Mouse (Mus musculus): ENCODE data around the gene Nrp2. TPM values are rescaled to one million over a fixed set of nuclear protein-coding genes. Genes with fewer than 3 reads are reported as not detected.

The Nrp2 gene
- total and polyA plus RNA-seq, 2 experiments from 2014 or later = 31.6 to 120 TPM

DNA sequence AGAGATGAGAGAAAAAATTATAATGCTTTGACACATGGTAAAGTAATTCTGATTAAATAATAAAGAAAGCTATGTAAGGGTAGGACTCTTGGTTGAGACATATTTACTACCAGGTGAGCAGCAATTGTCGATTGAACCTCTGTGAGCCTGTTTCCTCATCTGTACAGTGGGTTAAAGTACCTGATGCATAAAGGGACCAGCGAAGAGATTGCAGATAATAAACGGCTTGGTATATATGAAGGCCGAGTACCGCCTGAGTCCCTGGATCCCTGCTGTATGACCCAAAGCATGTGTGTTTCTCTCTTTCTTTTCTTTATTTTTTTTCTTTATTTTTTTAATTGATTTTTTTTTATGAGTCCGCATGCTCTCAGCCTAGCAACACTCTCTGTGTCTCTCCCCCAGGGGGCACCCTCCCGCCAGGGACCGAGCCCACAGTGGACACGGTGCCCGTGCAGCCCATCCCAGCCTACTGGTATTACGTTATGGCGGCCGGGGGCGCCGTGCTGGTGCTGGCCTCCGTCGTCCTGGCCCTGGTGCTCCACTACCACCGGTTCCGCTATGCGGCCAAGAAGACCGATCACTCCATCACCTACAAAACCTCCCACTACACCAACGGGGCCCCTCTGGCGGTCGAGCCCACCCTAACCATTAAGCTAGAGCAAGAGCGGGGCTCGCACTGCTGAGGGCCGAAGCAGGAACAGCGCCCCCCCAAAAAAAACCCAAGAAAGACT is 92.4 kb downstream of the Nrp2 start:
- ATAC-seq = peak; percentile 82
- Histone ChIP-seq H3K4me1 (ENCODE audit: insufficient read depth) (no peaks in the 10 kb centered on the region), H3K27me3 (ENCODE audit: insufficient read depth, low read length) (no peaks in the 10 kb centered on the region), H3K4me3 (ENCODE audit: low read depth, low read length) (peak overlapping the region; percentile 26), H3K4me2 (ENCODE audit: low read depth) (peak overlapping the region; percentile 49), H3K9me3 (ENCODE audit: low read length) (no peaks in the 10 kb centered on the region), H3K27ac (ENCODE audit: low read depth, low read length) (no peak overlapping the region), H3K9ac (peak overlapping the region; percentile 37; the same call in 1 of the 2 replicates), H3K36me3 (ENCODE audit: insufficient read depth) (no peaks in the 10 kb centered on the region)
- DNase-seq = peak; percentile 56
- WGBS = 11% methylated on average over 28 of the region's 28 CpGs
- peak; percentile 48 for TF ChIP-seq CTCF (IDR thresholded peaks at IDR 0.05; ENCODE audit: low read depth)

DNA sequence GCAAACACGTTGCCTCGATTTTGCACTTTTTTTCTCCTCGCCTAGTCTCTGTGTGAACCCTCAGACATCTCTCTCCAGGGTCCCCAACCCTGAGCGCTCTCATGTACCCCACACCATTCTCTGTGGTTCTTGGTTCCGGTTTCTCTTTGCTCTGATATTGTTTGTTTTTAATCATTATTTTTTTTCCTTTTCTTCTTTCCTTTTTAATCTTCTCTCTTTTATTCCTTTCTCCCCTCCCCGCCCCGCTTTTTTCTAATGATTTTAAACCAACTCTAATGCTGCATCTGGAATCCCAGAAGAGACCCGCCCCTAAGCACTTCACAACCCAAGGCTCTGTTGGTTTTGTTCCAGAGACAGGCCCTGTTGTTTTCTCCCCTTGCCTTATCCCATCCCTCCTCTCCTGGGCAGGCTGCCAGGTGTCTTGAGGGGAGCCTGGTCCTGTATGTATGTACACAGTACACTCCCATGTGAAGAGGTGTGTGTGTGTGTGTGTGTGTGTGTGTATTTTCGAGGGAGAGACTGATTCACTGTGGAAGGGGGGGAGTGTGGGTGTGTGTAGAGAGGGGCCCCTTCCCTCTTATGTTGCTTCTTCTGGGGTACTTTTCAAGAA is 93.1 kb downstream of the Nrp2 start:
- Histone ChIP-seq H3K9me3 (ENCODE audit: low read length) (no peaks in the 10 kb centered on the region), H3K36me3 (ENCODE audit: insufficient read depth) (no peaks in the 10 kb centered on the region), H3K9ac (no peak overlapping the region), H3K27me3 (ENCODE audit: insufficient read depth, low read length) (no peaks in the 10 kb centered on the region), H3K4me3 (ENCODE audit: low read depth, low read length) (peak overlapping the region; percentile 26), H3K4me1 (ENCODE audit: insufficient read depth) (no peaks in the 10 kb centered on the region), H3K4me2 (ENCODE audit: low read depth) (peak overlapping the region; percentile 49), H3K27ac (ENCODE audit: low read depth, low read length) (no peak overlapping the region)
- no peak for DNase-seq
- 26% methylated on average over 9 of the region's 9 CpGs for WGBS
- no peak for ATAC-seq
- TF ChIP-seq CTCF (IDR thresholded peaks at IDR 0.05; ENCODE audit: low read depth) = no peak

DNA sequence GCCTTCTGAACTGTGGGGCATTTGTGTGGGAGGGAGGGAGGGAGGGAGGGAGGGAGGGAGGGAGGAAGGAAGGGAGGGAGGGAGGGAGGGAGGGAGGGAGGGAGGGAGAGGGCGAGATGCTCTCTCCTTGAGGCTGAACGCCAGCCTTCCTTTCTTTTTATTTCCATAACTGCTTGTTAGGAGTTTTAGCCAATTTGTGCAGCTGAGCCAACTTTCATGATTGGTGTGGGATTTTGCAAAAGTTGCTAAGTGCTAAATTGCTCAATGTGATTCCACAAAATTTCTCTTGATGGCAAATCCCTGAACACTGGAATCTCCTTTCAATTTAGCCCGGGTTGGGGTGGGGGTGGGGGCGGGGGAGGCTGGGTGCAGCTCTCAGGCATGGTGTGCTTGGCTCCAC is 96.3 kb downstream of the Nrp2 start:
- no peaks in the 10 kb centered on the region for H3K36me3 ChIP-seq (ENCODE audit: insufficient read depth)
- ATAC-seq (no peak), DNase-seq (no peak)
- no peaks in the 10 kb centered on the region for H3K27me3 ChIP-seq (ENCODE audit: insufficient read depth, low read length)
- no peak overlapping the region for H3K4me2 ChIP-seq (ENCODE audit: low read depth)
- TF ChIP-seq CTCF (IDR thresholded peaks at IDR 0.05; ENCODE audit: low read depth) = no peak
- H3K4me3 ChIP-seq (ENCODE audit: low read depth, low read length) = no peak overlapping the region
- H3K27ac ChIP-seq (ENCODE audit: low read depth, low read length) = no peak overlapping the region
- H3K9ac ChIP-seq = no peak overlapping the region
- H3K9me3 ChIP-seq (ENCODE audit: low read length) = no peaks in the 10 kb centered on the region
- no peaks in the 10 kb centered on the region for H3K4me1 ChIP-seq (ENCODE audit: insufficient read depth)
- 32% methylated on average over 4 of the region's 4 CpGs for WGBS

- WGBS = 91% methylated on average over 5 of the region's 5 CpGs
Measured at GRCm38 (mm10) chr1:62800351-62800750, 97.3 kb downstream of the Nrp2 start.

GRCm38 (mm10) chr1:62801429-62801828 is 98.3 kb downstream of the Nrp2 start:
- WGBS = 53% methylated on average over 4 of the region's 4 CpGs
- no peaks in the 10 kb centered on the region for H3K9me3 ChIP-seq (ENCODE audit: low read length)
- TF ChIP-seq CTCF (IDR thresholded peaks at IDR 0.05; ENCODE audit: low read depth) = no peak
- no peak overlapping the region for H3K4me2 ChIP-seq (ENCODE audit: low read depth)
- H3K27ac ChIP-seq (ENCODE audit: low read depth, low read length) = no peak overlapping the region
- H3K36me3 ChIP-seq (ENCODE audit: insufficient read depth) = no peaks in the 10 kb centered on the region
- H3K4me3 ChIP-seq (ENCODE audit: low read depth, low read length) = no peak overlapping the region
- H3K27me3 ChIP-seq (ENCODE audit: insufficient read depth, low read length) = no peaks in the 10 kb centered on the region
- ATAC-seq (no peak), DNase-seq (no peak)
- H3K9ac ChIP-seq = no peak overlapping the region
- no peaks in the 10 kb centered on the region for H3K4me1 ChIP-seq (ENCODE audit: insufficient read depth)

More at GRCm38 (mm10) chr1:62800351-62800750, 97.3 kb downstream of the Nrp2 start:
- Histone ChIP-seq H3K27ac (ENCODE audit: low read depth, low read length) (no peak overlapping the region), H3K4me2 (ENCODE audit: low read depth) (no peak overlapping the region), H3K4me1 (ENCODE audit: insufficient read depth) (no peaks in the 10 kb centered on the region), H3K9me3 (ENCODE audit: low read length) (no peaks in the 10 kb centered on the region), H3K9ac (no peak overlapping the region), H3K27me3 (ENCODE audit: insufficient read depth, low read length) (no peaks in the 10 kb centered on the region), H3K36me3 (ENCODE audit: insufficient read depth) (no peaks in the 10 kb centered on the region), H3K4me3 (ENCODE audit: low read depth, low read length) (no peak overlapping the region)
- DNase-seq = no peak
- ATAC-seq = no peak
- no peak for TF ChIP-seq CTCF (IDR thresholded peaks at IDR 0.05; ENCODE audit: low read depth)

DNA sequence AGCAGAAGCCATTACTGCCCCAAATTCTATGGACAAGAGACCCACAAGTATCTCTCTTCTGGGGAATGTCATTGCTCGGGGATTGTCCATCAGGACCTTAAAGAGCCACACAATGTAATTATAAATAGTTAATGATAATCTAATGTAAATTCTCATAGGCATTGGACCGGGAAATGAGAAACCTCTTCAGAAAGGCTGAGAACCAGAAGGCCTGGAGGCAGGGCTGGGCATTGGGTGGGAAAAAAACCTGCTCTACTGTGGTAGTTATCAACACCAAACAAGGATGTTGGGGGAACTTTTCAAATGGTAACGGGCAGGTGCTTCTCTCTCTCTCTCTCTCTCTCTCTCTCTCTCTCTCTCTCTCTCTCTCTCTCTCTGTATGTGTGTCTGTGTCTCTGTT is 98.8 kb downstream of the Nrp2 start:
- no peaks in the 10 kb centered on the region for H3K9me3 ChIP-seq (ENCODE audit: low read length)
- H3K36me3 ChIP-seq (ENCODE audit: insufficient read depth) = no peaks in the 10 kb centered on the region
- no peak for TF ChIP-seq CTCF (IDR thresholded peaks at IDR 0.05; ENCODE audit: low read depth)
- no peak overlapping the region for H3K27ac ChIP-seq (ENCODE audit: low read depth, low read length)
- H3K4me3 ChIP-seq (ENCODE audit: low read depth, low read length) = no peak overlapping the region
- no peak overlapping the region for H3K9ac ChIP-seq
- H3K4me1 ChIP-seq (ENCODE audit: insufficient read depth) = no peaks in the 10 kb centered on the region
- H3K4me2 ChIP-seq (ENCODE audit: low read depth) = no peak overlapping the region
- DNase-seq (no peak), ATAC-seq (no peak)
- WGBS = 86% methylated on average over 3 of the region's 3 CpGs
- H3K27me3 ChIP-seq (ENCODE audit: insufficient read depth, low read length) = no peaks in the 10 kb centered on the region

GRCm38 (mm10) chr1:62803544-62803943 is 100.5 kb downstream of the Nrp2 start:
- Histone ChIP-seq H3K27ac (ENCODE audit: low read depth, low read length) (no peak overlapping the region), H3K4me2 (ENCODE audit: low read depth) (no peak overlapping the region), H3K9ac (no peak overlapping the region), H3K9me3 (ENCODE audit: low read length) (no peaks in the 10 kb centered on the region), H3K36me3 (ENCODE audit: insufficient read depth) (no peaks in the 10 kb centered on the region), H3K4me3 (ENCODE audit: low read depth, low read length) (no peak overlapping the region), H3K4me1 (ENCODE audit: insufficient read depth) (no peaks in the 10 kb centered on the region), H3K27me3 (ENCODE audit: insufficient read depth, low read length) (no peaks in the 10 kb centered on the region)
- no peak for TF ChIP-seq CTCF (IDR thresholded peaks at IDR 0.05; ENCODE audit: low read depth)
- DNase-seq (no peak), ATAC-seq (no peak)
- WGBS = 89% methylated on average over 1 of the region's 1 CpGs

Measured in forebrain, postnatal 0 days (tissue).